Mouse (Mus musculus) c-Kit-positive CD71-positive TER-119-negative erythroid progenitor cells, embryonic 14.5 days (primary cell): ENCODE data around the gene Ift27.

Experiments
- DNase-seq: peaks from one replicate; pipeline ENCODE4 v3.0.0-alpha.2; 2013; ENCODE audit warnings: low read depth

Ift27 gene

GRCm38 (mm10) chr15:78173972-78174886, at the start of gene Ift27:
TSS of gene Ift27 (minus strand) at chr15:78174107.
- peak; percentile 99 for DNase-seq

- DNase-seq, result no peak
Observed at GRCm38 (mm10) chr15:78215269-78215668, 41.4 kb upstream of the Ift27 start.

- DNase-seq, result no peak
Observed at GRCm38 (mm10) chr15:78211367-78211766, 37.5 kb upstream of the Ift27 start.

- no peak for DNase-seq
Observed at GRCm38 (mm10) chr15:78210203-78210602, 36.3 kb upstream of the Ift27 start.

- no peak for DNase-seq
Observed at GRCm38 (mm10) chr15:78206312-78206711, 32.4 kb upstream of the Ift27 start, which contains the start of gene Pvalb. TSS of gene Pvalb (minus strand) at chr15:78206400.

GRCm38 (mm10) chr15:78205192-78205591, 31.3 kb upstream of the Ift27 start:
- DNase-seq, result no peak

- DNase-seq, result no peak
Observed at GRCm38 (mm10) chr15:78204053-78204847, 30.3 kb upstream of the Ift27 start.

GRCm38 (mm10) chr15:78195096-78195880, 21.4 kb upstream of the Ift27 start:
- no peak for DNase-seq

- DNase-seq, result no peak
Observed at GRCm38 (mm10) chr15:78194320-78194719, 20.4 kb upstream of the Ift27 start.

- DNase-seq, result no peak
Observed at GRCm38 (mm10) chr15:78189636-78190035, 15.7 kb upstream of the Ift27 start.

- DNase-seq, result no peak
Observed at GRCm38 (mm10) chr15:78188546-78188945, 14.6 kb upstream of the Ift27 start.

- DNase-seq, result no peak
Observed at GRCm38 (mm10) chr15:78186906-78187305, 13.0 kb upstream of the Ift27 start.

GRCm38 (mm10) chr15:78185609-78186008, 11.7 kb upstream of the Ift27 start:
- no peak for DNase-seq

GRCm38 (mm10) chr15:78184855-78185254, 10.9 kb upstream of the Ift27 start:
- no peak for DNase-seq

GRCm38 (mm10) chr15:78181701-78182405, 7.9 kb upstream of the Ift27 start:
- no peak for DNase-seq

- no peak for DNase-seq
Observed at GRCm38 (mm10) chr15:78179775-78180174, 5.9 kb upstream of the Ift27 start.

- DNase-seq, result no peak
Observed at GRCm38 (mm10) chr15:78178397-78178796, 4.5 kb upstream of the Ift27 start.

- DNase-seq, result no peak
Observed at GRCm38 (mm10) chr15:78177257-78177656, 3.4 kb upstream of the Ift27 start.

- DNase-seq, result no peak
Observed at GRCm38 (mm10) chr15:78174887-78175245, 959 bp upstream of the Ift27 start.

GRCm38 (mm10) chr15:78172899-78173817, 749 bp downstream of the Ift27 start:
- DNase-seq, result no peak
